Mouse (Mus musculus): ENCODE data around the gene Sec14l1.

- TF ChIP-seq CTCF (IDR thresholded peaks at IDR 0.05; ENCODE audit: insufficient read depth, low read length), result no peak
- no peak for TF ChIP-seq POLR2A (IDR thresholded peaks at IDR 0.05; ENCODE audit: borderline replicate concordance, extremely low read depth, low read depth, low read length)
These were observed 46.6 kb upstream of the Sec14l1 start for GRCm38 (mm10) chr11:117068332-117068731.

Measured in lung, adult 2 months (tissue).